1 mouse cellular context compared by ENCODE assay signal in the genomic region with DNA sequence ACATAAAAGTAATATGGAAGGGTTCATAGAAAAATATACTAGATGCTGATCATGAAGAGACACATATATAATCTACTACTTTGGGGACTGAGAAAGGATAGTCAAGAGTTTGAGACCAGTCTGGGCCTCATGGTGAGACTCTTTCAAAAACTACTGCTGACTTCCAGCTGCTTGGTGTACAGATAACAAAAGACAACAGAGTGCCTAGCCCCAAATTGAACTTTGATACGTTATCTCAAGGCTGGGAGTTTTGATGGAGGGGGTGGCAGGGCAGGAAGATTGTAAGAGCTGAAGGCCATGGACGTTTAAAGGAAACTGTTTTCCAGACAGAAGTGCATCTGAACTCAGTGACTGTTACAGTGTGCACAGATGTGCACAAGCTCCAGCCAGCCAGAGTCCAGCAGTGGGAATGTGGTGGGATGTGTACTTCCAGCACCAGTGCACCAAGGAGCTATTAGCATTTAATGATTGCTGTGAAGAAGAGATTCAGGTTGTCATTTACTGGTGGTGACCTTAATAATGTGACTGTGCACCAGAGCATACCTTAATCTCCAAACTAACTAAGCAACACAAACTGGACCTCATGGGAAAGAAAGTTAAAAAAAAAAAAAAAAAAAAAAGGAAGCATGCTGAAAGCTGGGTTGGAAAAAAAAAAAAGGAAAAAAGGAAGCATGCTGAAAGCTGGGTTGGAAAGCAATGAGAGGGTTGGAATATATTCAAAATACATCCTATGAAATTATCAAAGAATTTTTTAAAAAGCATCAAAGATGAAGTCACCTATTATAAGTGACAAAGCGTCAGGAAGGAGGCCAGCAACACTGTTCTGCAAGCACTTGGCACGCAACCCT.
TF ChIP-seq lines count a peak whose summit lies in the region.

No protein-coding gene starts in this region.

TF ChIP-seq in MEL, 35 proteins besides CTCF, POLR2A, EP300 and RAD21 (continued from another document):
- TF ChIP-seq RCOR1 (IDR thresholded peaks at IDR 0.05; ENCODE audit: low read depth, low read length) (peak; percentile 57), TBP (IDR thresholded peaks at IDR 0.05; ENCODE audit: low read depth, low read length) (0 out of 2 replicates have a peak, but pooled peaks have one; percentile 14), NRF1 (IDR thresholded peaks at IDR 0.05; ENCODE audit: insufficient read depth, low read depth, low read length, poor library complexity, severe bottlenecking) (no peak), E2F4 (IDR thresholded peaks at IDR 0.05; ENCODE audit: borderline replicate concordance, low read depth, low read length) (no peak), ZKSCAN1 (IDR thresholded peaks at IDR 0.05; ENCODE audit: low read depth, low read length) (no peak), USF2 (IDR thresholded peaks at IDR 0.05; ENCODE audit: borderline replicate concordance in 1 of 2, insufficient read depth in 1 of 2, low read depth in 1 of 2, low read length in 2 of 2) (no peak), ZC3H11A (IDR thresholded peaks at IDR 0.05; ENCODE audit: low read depth, low read length) (no peak), ZNF384 (IDR thresholded peaks at IDR 0.05; ENCODE audit: low read depth, low read length) (peak; percentile 94), NELFE (IDR thresholded peaks at IDR 0.05; ENCODE audit: low read depth, low read length) (no peak), BHLHE40 (IDR thresholded peaks at IDR 0.05; ENCODE audit: borderline replicate concordance, low read depth, low read length) (0 out of 2 replicates have a peak, but pooled peaks have one; percentile 41), ELF1 (IDR thresholded peaks at IDR 0.05; ENCODE audit: low read depth, low read length) (no peak), HCFC1 (IDR thresholded peaks at IDR 0.05; ENCODE audit: low read depth, low read length) (no peak), POLR2AphosphoS5 (IDR thresholded peaks at IDR 0.05; ENCODE audit: borderline replicate concordance, low read depth, low read length) (no peak), MXI1 (IDR thresholded peaks at IDR 0.05; ENCODE audit: low read depth, low read length) (peak; percentile 68), GABPA (IDR thresholded peaks at IDR 0.05; ENCODE audit: low read depth, low read length) (no peak), JUND (IDR thresholded peaks at IDR 0.05; ENCODE audit: low read depth, low read length) (no peak), GATA1 (IDR thresholded peaks at IDR 0.05; ENCODE audit: low read depth, low read length) (peak; percentile 91), ETS1 (IDR thresholded peaks at IDR 0.05; ENCODE audit: low read depth, low read length) (peak; percentile 96), CHD1 (IDR thresholded peaks at IDR 0.05; ENCODE audit: low read depth, low read length) (no peak), MAZ (IDR thresholded peaks at IDR 0.05; ENCODE audit: low read depth, low read length) (no peak; the same call in none of the 2 replicates), ZMIZ1 (IDR thresholded peaks at IDR 0.05; ENCODE audit: low read depth, low read length) (no peak), MEF2A (IDR thresholded peaks at IDR 0.05; ENCODE audit: extremely low read depth, insufficient replicate concordance, low read depth, low read length, poor library complexity, severe bottlenecking) (no peak), TAL1 (IDR thresholded peaks at IDR 0.05; ENCODE audit: low read length) (no peak), TCF12 (IDR thresholded peaks at IDR 0.05; ENCODE audit: low read depth, low read length) (peak; percentile 79), UBTF (IDR thresholded peaks at IDR 0.05; ENCODE audit: borderline replicate concordance, insufficient read depth, low read depth, low read length) (no peak), USF1 (IDR thresholded peaks at IDR 0.05; ENCODE audit: low read depth, low read length) (no peak)
